Mouse (Mus musculus) heart, embryonic 16.5 days (tissue): ENCODE results near the gene Eea1. TPM values are rescaled to one million over a fixed set of nuclear protein-coding genes. Genes with fewer than 3 reads are reported as not detected.

ENCODE experiments used
- ATAC-seq: fragments of 200-750 bp; cut with Nextera tagmentation; replicated peaks from 2 replicates; pipeline ENCODE4 v1.8.0; 2017; ENCODE audit warnings: moderate number of reproducible peaks; ENCODE audit not compliant: insufficient read depth, low FRiP score; ENCODE audit errors: extremely low read depth
- H3K27ac ChIP-seq: fragments of 300-500 bp; sonication (generic); 2 replicates; pipeline ENCODE4 v1.5.1; 2014; ENCODE audit warnings: mild to moderate bottlenecking, low read length, control low read depth, moderate library complexity
- H3K27me3 ChIP-seq: fragments of 300-500 bp; sonication (generic); 2 replicates; pipeline ENCODE4 v1.6.1; 2014; ENCODE audit warnings: low read length, mixed read lengths; ENCODE audit not compliant: control insufficient read depth, insufficient read depth
- H3K36me3 ChIP-seq: fragments of 300-500 bp; sonication (generic); 2 replicates; pipeline ENCODE4 v1.6.1; 2014; ENCODE audit not compliant: control insufficient read depth, insufficient read depth
- H3K4me1 ChIP-seq: fragments of 300-500 bp; sonication (generic); 2 replicates; pipeline ENCODE4 v1.6.1; 2014; ENCODE audit warnings: low read length, mixed read lengths; ENCODE audit not compliant: control insufficient read depth, insufficient read depth
- H3K4me2 ChIP-seq: fragments of 300-500 bp; sonication (generic); 2 replicates; pipeline ENCODE4 v1.6.1; 2014; ENCODE audit warnings: low read depth, mild to moderate bottlenecking, control low read depth, low read length
- H3K4me3 ChIP-seq: fragments of 300-500 bp; sonication (generic); 2 replicates; pipeline ENCODE4 v1.5.1; 2014; ENCODE audit warnings: mild to moderate bottlenecking, control low read depth, low read length
- H3K9ac ChIP-seq: fragments of 300-500 bp; sonication (generic); 2 replicates; pipeline ENCODE4 v1.6.1; 2014; ENCODE audit warnings: low read length, control low read depth
- H3K9me3 ChIP-seq: fragments of 300-500 bp; sonication (generic); replicated peaks from 2 replicates; pipeline ENCODE4 v1.6.1; 2016; ENCODE audit warnings: low read length; ENCODE audit not compliant: control insufficient read depth
- WGBS: fragments of 180-500 bp; shearing (Covaris S2); extraction: QIAGEN DNeasy Blood & Tissue Kit; methylation state at CpG from one replicate; pipeline ENCODE4 v1.1.7; 2014; 5-methylcytosine and 5-hydroxymethylcytosine counted together
- polyA plus RNA-seq: library from polyadenylated mRNA; unstranded; fragments of >200 nt; fragmentation: Nextera tagmentation; extraction: Ambion mirVana; gene quantifications from 2 replicates; pipeline ENCODE4 v1.2.1, GENCODE M21; 2015

Eea1 gene
- polyA plus RNA-seq, 1 experiment from 2014 or later: 16.2 TPM

DNA sequence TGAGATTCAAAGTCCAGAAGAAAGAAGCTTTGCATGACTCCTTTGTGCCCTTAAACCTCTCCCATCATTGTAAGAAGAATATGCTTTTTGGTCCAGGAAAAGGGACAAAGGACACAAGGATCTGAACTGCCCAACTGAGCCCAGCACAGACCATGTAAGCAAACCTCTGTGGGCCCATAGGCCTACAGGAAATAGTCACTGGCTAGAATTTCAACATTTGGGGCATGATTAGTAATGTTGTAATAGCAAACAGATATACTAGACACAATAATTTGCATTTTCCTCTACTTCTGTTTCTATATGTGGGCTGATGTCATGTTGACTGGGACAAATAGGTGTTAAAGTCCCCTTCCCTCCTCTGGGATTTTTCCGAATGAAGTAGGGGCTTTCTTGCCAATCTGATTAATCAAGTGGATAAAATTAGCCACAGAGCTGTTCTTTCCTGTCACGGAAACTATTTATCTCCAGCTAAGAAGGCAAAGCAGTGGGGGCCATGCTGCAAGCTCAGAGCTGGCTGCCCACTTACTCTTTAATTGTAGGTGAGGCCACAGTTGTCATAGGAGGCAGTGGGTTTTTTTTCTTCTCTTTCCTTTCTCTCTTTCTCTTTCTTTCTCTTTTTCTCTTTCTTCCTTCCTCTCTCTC lies 153.6 kb downstream of the Eea1 start:
- no peak for ATAC-seq
- Histone ChIP-seq H3K27me3 (no peaks in the 10 kb centered on the region), H3K9ac (no peak overlapping the region), H3K27ac (no peak overlapping the region), H3K9me3 (no peaks in the 10 kb centered on the region), H3K4me1 (no peaks in the 10 kb centered on the region), H3K4me3 (no peak overlapping the region), H3K4me2 (no peak overlapping the region), H3K36me3 (no peaks in the 10 kb centered on the region)
- WGBS: 15% methylated on average over 2 of the region's 2 CpGs

DNA sequence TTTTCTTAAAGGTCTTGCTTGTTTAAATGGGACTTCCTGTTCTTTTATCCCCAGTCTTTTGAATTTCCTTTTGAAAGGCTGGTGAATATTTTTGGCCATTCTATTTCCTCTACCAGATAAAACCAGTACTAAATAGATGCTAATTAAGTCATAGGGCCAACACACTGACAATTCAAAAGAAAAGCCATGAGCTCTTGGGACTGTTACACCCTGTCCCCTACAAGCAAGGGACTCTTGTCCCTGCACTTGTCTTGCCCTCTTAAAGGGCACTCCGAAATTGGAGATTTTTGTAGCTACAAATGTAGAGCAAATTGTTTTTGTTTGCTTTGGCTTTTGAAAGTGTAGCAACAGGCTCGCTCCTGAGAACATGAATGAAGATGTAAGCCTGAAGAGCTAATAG lies 154.1 kb downstream of the Eea1 start:
- Histone ChIP-seq H3K36me3 (no peaks in the 10 kb centered on the region), H3K9me3 (no peaks in the 10 kb centered on the region), H3K27me3 (no peaks in the 10 kb centered on the region), H3K9ac (no peak overlapping the region), H3K27ac (no peak overlapping the region), H3K4me3 (no peak overlapping the region), H3K4me2 (no peak overlapping the region), H3K4me1 (no peaks in the 10 kb centered on the region)
- 71% methylated on average over 2 of the region's 2 CpGs for WGBS
- no peak for ATAC-seq

Other genes starting within 250 kb of the Eea1 start
- gene Gm33543, start 97.7 kb upstream of the Eea1 start, polyA plus RNA-seq: not detected in 2 replicates
- not detected in 2 replicates for gene Gm5426, start 196.0 kb downstream of the Eea1 start, polyA plus RNA-seq